Mouse (Mus musculus) myocyte (in vitro differentiated cells): ENCODE measurements at regions not wholly inside any gene's neighbourhood (a gene's known extent, or its start where the extent isn't known, plus 50 kb on each side); places are given as distances from the start of the nearest gene placed in this dataset.

Experiments
- CEBPB ChIP-seq: IDR thresholded peaks from 2 replicates; pipeline ENCODE4 v1.6.1; 2011; ENCODE audit warnings: mild to moderate bottlenecking, moderate library complexity; ENCODE audit not compliant: poor library complexity, insufficient read depth, severe bottlenecking
- E2F4 ChIP-seq: IDR thresholded peaks from one replicate; pipeline ENCODE4 v1.6.1; 2011; ENCODE audit warnings: mild to moderate bottlenecking, control low read depth, moderate library complexity; ENCODE audit not compliant: insufficient read depth
- MAX ChIP-seq: IDR thresholded peaks from one replicate; pipeline ENCODE4 v1.6.1; 2011; ENCODE audit warnings: low read depth, mild to moderate bottlenecking, control low read depth
- POLR2A ChIP-seq: IDR thresholded peaks from one replicate; pipeline ENCODE4 v1.6.1; 2011; ENCODE audit warnings: low read depth, mild to moderate bottlenecking, control low read depth, moderate library complexity; ENCODE audit not compliant: insufficient read length
- POLR2AphosphoS2 ChIP-seq: IDR thresholded peaks from one replicate; pipeline ENCODE4 v1.6.1; 2011; ENCODE audit warnings: low read depth, control low read depth; ENCODE audit not compliant: insufficient read length
- TCF12 ChIP-seq: IDR thresholded peaks from one replicate; pipeline ENCODE4 v1.6.1; 2011; ENCODE audit warnings: mild to moderate bottlenecking, control low read depth; ENCODE audit not compliant: poor library complexity, insufficient read depth, severe bottlenecking
- TCF3 ChIP-seq: IDR thresholded peaks from one replicate; pipeline ENCODE4 v1.6.1; 2011; ENCODE audit warnings: low read depth, control low read depth; ENCODE audit not compliant: insufficient read length
- USF1 ChIP-seq: IDR thresholded peaks from one replicate; pipeline ENCODE4 v1.6.1; 2011; ENCODE audit warnings: low read depth, mild to moderate bottlenecking, control low read depth, moderate library complexity

DNA sequence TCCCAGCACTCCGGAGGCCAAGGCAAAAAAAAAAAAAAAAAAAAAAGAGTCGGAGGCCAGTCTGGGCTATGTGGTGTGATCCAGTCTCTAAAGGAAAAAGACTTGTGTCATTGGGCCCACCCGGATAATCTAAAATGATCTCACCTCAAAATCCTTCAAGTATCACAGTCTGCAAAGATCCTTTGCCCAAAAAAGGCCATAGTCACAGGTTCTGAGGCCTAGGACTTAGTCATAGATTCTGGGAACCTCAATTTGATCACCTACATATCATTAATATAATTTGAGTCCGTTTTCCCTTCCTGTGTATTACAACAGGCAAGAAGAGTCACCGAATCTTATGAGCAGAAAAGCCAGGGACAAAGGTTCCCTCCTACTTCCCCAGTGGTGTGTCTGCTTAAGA, 98.3 kb upstream of the Rad23b start:
- TF ChIP-seq CEBPB = no peak
- TF ChIP-seq TCF12 = no peak
- no peak for TF ChIP-seq MAX
- no peak for TF ChIP-seq TCF3
- no peak for TF ChIP-seq E2F4
- TF ChIP-seq POLR2A = no peak
- TF ChIP-seq POLR2AphosphoS2 = no peak
- no peak for TF ChIP-seq USF1
